Mouse (Mus musculus) lung, postnatal 0 days (tissue): ENCODE measurements at regions not wholly inside any gene's neighbourhood (a gene's known extent, or its start where the extent isn't known, plus 50 kb on each side); places are given as distances from the start of the nearest gene placed in this dataset.

ENCODE experiments used
- ATAC-seq: fragments of 200-750 bp; cut with Nextera tagmentation; 2 replicates; pipeline ENCODE4 v1.8.0; 2017; ENCODE audit warnings: moderate library complexity
- DNase-seq: peaks from one replicate; pipeline ENCODE4 v3.0.0-alpha.2; 2016; ENCODE audit warnings: low spot score
- H3K27ac ChIP-seq: fragments of 300-500 bp; sonication (generic); 2 replicates; pipeline ENCODE4 v1.5.1; 2014; ENCODE audit warnings: antibody characterized with exemption, mild to moderate bottlenecking, low read length, mixed read lengths
- H3K27me3 ChIP-seq: fragments of 300-500 bp; sonication (generic); replicated peaks from 2 replicates; pipeline ENCODE4 v1.6.1; 2014; ENCODE audit warnings: low read length, mixed read lengths; ENCODE audit not compliant: insufficient read depth
- H3K36me3 ChIP-seq: fragments of 300-500 bp; sonication (generic); 2 replicates; pipeline ENCODE4 v1.6.1; 2014; ENCODE audit warnings: low read length, mixed read lengths; ENCODE audit not compliant: insufficient read depth
- H3K4me1 ChIP-seq: fragments of 300-500 bp; sonication (generic); 2 replicates; pipeline ENCODE4 v1.6.1; 2014; ENCODE audit warnings: antibody characterized with exemption, low read depth, low read length, mixed read lengths; ENCODE audit not compliant: insufficient read depth
- H3K4me2 ChIP-seq: fragments of 300-500 bp; sonication (generic); replicated peaks from 2 replicates; pipeline ENCODE4 v1.6.1; 2014; ENCODE audit warnings: low read depth, mild to moderate bottlenecking, low read length, moderate library complexity, mixed read lengths
- H3K4me3 ChIP-seq: fragments of 300-500 bp; sonication (generic); 2 replicates; pipeline ENCODE4 v1.5.1; 2014; ENCODE audit warnings: low read depth, low read length
- H3K9ac ChIP-seq: fragments of 300-500 bp; sonication (generic); replicated peaks from 2 replicates; pipeline ENCODE4 v1.6.1; 2014; ENCODE audit warnings: low read depth, mild to moderate bottlenecking
- H3K9me3 ChIP-seq: fragments of 300-500 bp; sonication (generic); 2 replicates; pipeline ENCODE4 v1.6.1; 2016; ENCODE audit warnings: low read length, mixed read lengths
- CTCF ChIP-seq: IDR thresholded peaks from 2 replicates; pipeline ENCODE4 v1.5.1; 2016; ENCODE audit warnings: antibody characterized with exemption, mild to moderate bottlenecking
- EP300 ChIP-seq: IDR thresholded peaks from 2 replicates; pipeline ENCODE4 v1.6.1; 2016; ENCODE audit warnings: antibody characterized with exemption, mild to moderate bottlenecking, control low read depth
- WGBS: fragments of 180-500 bp; shearing (Covaris S2); extraction: QIAGEN DNeasy Blood & Tissue Kit; methylation state at CpG from one replicate; pipeline ENCODE4 v1.1.7; 2014; 5-methylcytosine and 5-hydroxymethylcytosine counted together

DNA sequence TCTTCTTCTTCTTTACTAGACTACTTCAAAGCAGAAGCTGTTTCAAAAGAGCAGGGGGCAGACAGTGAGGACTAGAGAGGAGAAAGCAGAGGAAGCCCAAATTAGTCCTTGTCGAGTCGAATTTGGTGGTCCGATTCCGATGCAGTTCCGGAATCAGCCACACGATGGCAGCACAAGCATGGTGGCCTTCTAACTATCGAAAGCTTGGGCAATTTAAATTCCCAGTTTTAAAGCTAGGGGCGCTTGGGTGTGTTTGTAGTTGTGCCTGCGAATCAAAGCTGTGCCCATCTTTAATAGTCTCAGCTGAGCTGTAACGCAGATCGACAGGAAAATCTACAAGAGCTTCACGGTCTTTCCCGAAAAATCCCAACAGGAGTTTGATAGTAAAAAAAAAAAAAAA, 234.7 kb upstream of the A1bg start:
- WGBS: 2% methylated on average over 13 of the region's 13 CpGs
- ATAC-seq (peak; percentile 61), DNase-seq (peak; percentile 90)
- Histone ChIP-seq H3K27ac (no peak overlapping the region), H3K27me3 (no peaks in the 10 kb centered on the region), H3K4me2 (peak overlapping the region; percentile 54), H3K9ac (no peak overlapping the region), H3K4me3 (peak overlapping the region; percentile 26), H3K36me3 (no peaks in the 10 kb centered on the region), H3K9me3 (no peaks in the 10 kb centered on the region), H3K4me1 (no peaks in the 10 kb centered on the region)
- peak; percentile 99 for TF ChIP-seq CTCF
- no peak for TF ChIP-seq EP300

GRCm38 (mm10) chr15:61155530-61155929, 232.7 kb upstream of the A1bg start:
- DNase-seq: no peak
- 56% methylated on average over 7 of the region's 7 CpGs for WGBS
- Histone ChIP-seq H3K9ac (no peak overlapping the region), H3K4me1 (no peaks in the 10 kb centered on the region), H3K27me3 (no peaks in the 10 kb centered on the region), H3K27ac (no peak overlapping the region), H3K9me3 (no peaks in the 10 kb centered on the region), H3K4me2 (no peak overlapping the region), H3K36me3 (no peaks in the 10 kb centered on the region), H3K4me3 (no peak overlapping the region)
- no peak for ATAC-seq
- TF ChIP-seq EP300: no peak
- no peak for TF ChIP-seq CTCF

- Histone ChIP-seq H3K9me3 (no peaks in the 10 kb centered on the region), H3K27ac (no peak overlapping the region), H3K4me1 (no peaks in the 10 kb centered on the region), H3K4me2 (no peak overlapping the region), H3K27me3 (no peaks in the 10 kb centered on the region), H3K9ac (no peak overlapping the region), H3K36me3 (no peaks in the 10 kb centered on the region), H3K4me3 (no peak overlapping the region)
- ATAC-seq (no peak), DNase-seq (no peak)
- TF ChIP-seq EP300 (no peak), CTCF (no peak)
- WGBS: 58% methylated on average over 12 of the region's 12 CpGs
Measured at GRCm38 (mm10) chr15:61154166-61154565, 231.4 kb upstream of the A1bg start.

GRCm38 (mm10) chr15:61142851-61143250, 220.0 kb upstream of the A1bg start:
- no peaks in the 10 kb centered on the region for H3K36me3 ChIP-seq
- ATAC-seq: no peak
- H3K9ac ChIP-seq: no peak overlapping the region
- no peaks in the 10 kb centered on the region for H3K27me3 ChIP-seq
- H3K4me3 ChIP-seq: no peak overlapping the region
- no peak overlapping the region for H3K4me2 ChIP-seq
- DNase-seq: no peak
- H3K9me3 ChIP-seq: no peaks in the 10 kb centered on the region
- 69% methylated on average over 3 of the region's 3 CpGs for WGBS
- H3K4me1 ChIP-seq: no peaks in the 10 kb centered on the region
- no peak overlapping the region for H3K27ac ChIP-seq
- TF ChIP-seq CTCF (no peak), EP300 (no peak)

- WGBS: 76% methylated on average over 5 of the region's 5 CpGs
- Histone ChIP-seq H3K4me3 (no peak overlapping the region), H3K9ac (no peak overlapping the region), H3K4me2 (no peak overlapping the region), H3K4me1 (no peaks in the 10 kb centered on the region), H3K27me3 (no peaks in the 10 kb centered on the region), H3K27ac (no peak overlapping the region), H3K9me3 (no peaks in the 10 kb centered on the region), H3K36me3 (no peaks in the 10 kb centered on the region)
- no peak for TF ChIP-seq EP300
- TF ChIP-seq CTCF: no peak
- no peak for DNase-seq
- ATAC-seq: no peak
Measured at GRCm38 (mm10) chr15:61139151-61139550, 216.3 kb upstream of the A1bg start.

DNA sequence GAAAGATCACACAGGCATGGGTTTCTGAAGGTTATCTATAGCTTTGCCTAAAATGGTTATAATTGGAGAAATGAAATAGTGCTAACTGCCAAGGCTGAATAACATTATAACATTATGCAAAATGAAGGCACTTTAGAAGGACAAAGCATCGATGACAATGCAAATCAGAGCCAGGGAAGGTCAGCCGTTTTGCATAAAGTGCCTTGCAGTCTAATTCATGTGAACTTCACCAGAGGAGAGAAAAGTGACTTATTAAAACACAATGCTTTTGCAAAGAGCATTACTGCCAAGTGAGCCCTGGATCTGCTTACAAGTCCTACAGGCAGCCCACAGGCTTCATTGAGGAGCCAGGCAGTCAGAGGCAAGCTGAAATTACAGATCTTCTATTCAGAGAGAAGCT, 214.0 kb upstream of the A1bg start:
- 76% methylated on average over 2 of the region's 2 CpGs for WGBS
- Histone ChIP-seq H3K27me3 (no peaks in the 10 kb centered on the region), H3K27ac (no peak overlapping the region), H3K4me2 (no peak overlapping the region), H3K36me3 (no peaks in the 10 kb centered on the region), H3K9me3 (no peaks in the 10 kb centered on the region), H3K9ac (no peak overlapping the region), H3K4me1 (no peaks in the 10 kb centered on the region), H3K4me3 (no peak overlapping the region)
- DNase-seq (no peak), ATAC-seq (no peak)
- TF ChIP-seq CTCF (no peak), EP300 (no peak)

- ATAC-seq: no peak
- Histone ChIP-seq H3K27ac (no peak overlapping the region), H3K4me3 (no peak overlapping the region), H3K4me1 (no peaks in the 10 kb centered on the region), H3K4me2 (no peak overlapping the region), H3K9me3 (no peaks in the 10 kb centered on the region), H3K27me3 (no peaks in the 10 kb centered on the region), H3K36me3 (no peaks in the 10 kb centered on the region), H3K9ac (no peak overlapping the region)
- no peak for TF ChIP-seq CTCF
- no peak for TF ChIP-seq EP300
- no peak for DNase-seq
- 70% methylated on average over 1 of the region's 1 CpGs for WGBS
Measured at GRCm38 (mm10) chr15:61133316-61133715, 210.5 kb upstream of the A1bg start.
